Mouse (Mus musculus) thymus, adult 2 months (tissue): Measurements from ENCODE around the gene Stat3. TPM values are rescaled to one million over a fixed set of nuclear protein-coding genes. Genes with fewer than 3 reads are reported as not detected.
A peak's percentile ranks its signal among the peaks of the same experiment; 100 is the strongest.

Experiments
- DNase-seq: peaks from one replicate; pipeline ENCODE4 v3.0.0; 2021
- H3K27ac ChIP-seq: fragments of 200-500 bp; 2 replicates; pipeline ENCODE4 v1.5.1; 2012; ENCODE audit warnings: low read length, control low read depth; ENCODE audit not compliant: control insufficient read depth, insufficient read depth
- H3K27me3 ChIP-seq: fragments of 200-500 bp; 2 replicates; pipeline ENCODE4 v1.6.1; 2012; ENCODE audit warnings: mild to moderate bottlenecking, low read length, moderate library complexity, mixed read lengths; ENCODE audit not compliant: control insufficient read depth, insufficient read depth
- H3K36me3 ChIP-seq: fragments of 200-500 bp; 2 replicates; pipeline ENCODE4 v1.6.1; 2012; ENCODE audit warnings: mild to moderate bottlenecking, low read length, moderate library complexity; ENCODE audit not compliant: control insufficient read depth, insufficient read depth
- H3K4me1 ChIP-seq: fragments of 200-500 bp; replicated peaks from 2 replicates; pipeline ENCODE4 v1.6.1; 2012; ENCODE audit warnings: low read length; ENCODE audit not compliant: control insufficient read depth, insufficient read depth
- H3K4me3 ChIP-seq: fragments of 200-500 bp; 2 replicates; pipeline ENCODE4 v1.5.1; 2012; ENCODE audit warnings: mild to moderate bottlenecking, low read length, control low read depth, moderate library complexity; ENCODE audit not compliant: control insufficient read depth, insufficient read depth
- CTCF ChIP-seq: fragments of 200-500 bp; IDR thresholded peaks from 2 replicates; pipeline ENCODE4 v1.5.1; 2012; ENCODE audit warnings: mild to moderate bottlenecking, control low read depth, low read length, moderate library complexity, borderline replicate concordance; ENCODE audit not compliant: control insufficient read depth, poor library complexity, insufficient read depth; ENCODE audit errors: extremely low read depth
- POLR2A ChIP-seq: fragments of 200-500 bp; IDR thresholded peaks from 2 replicates; pipeline ENCODE4 v1.6.1; 2012; ENCODE audit warnings: mild to moderate bottlenecking, low read length, control low read depth, moderate library complexity; ENCODE audit not compliant: control insufficient read depth, poor library complexity, insufficient read depth; ENCODE audit errors: extremely low read depth
- WGBS: fragments of 180-500 bp; shearing (Covaris S2); methylation state at CpG from one replicate; pipeline ENCODE4 v1.1.7; 2018; 5-methylcytosine and 5-hydroxymethylcytosine counted together
- polyA plus RNA-seq: library from polyadenylated mRNA; depleted of rRNA; stranded (reverse); fragments of >200 nt; gene quantifications from 2 replicates; pipeline ENCODE4 v1.2.3, GENCODE M21; 2012

Gene Stat3
- polyA plus RNA-seq, 1 experiment = 147 TPM

DNA sequence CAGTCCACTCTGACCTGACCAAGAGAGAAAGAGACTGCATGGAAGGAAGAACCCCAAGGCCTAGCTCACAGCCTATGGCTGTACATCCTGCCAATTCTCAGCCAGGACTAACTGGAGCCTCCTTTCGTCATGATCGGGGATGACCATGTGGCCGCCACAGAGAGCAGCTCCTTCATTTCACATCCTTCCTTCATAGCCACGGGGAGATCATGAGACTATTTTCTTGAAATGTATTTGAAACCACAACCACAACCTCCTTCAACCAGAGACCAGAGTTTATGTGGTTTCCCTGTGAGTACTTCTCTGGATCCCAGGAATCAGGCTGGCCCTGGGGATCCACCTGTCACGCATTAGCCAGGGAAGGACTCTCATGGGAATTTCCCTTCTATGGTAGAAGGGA lies 86.3 kb downstream of the Stat3 start:
- H3K4me1 ChIP-seq = peaks cover 16% of the 10 kb centered on the region
- no peaks in the 10 kb centered on the region for H3K36me3 ChIP-seq
- H3K4me3 ChIP-seq = no peak overlapping the region
- WGBS = 40% methylated on average over 5 of the region's 5 CpGs
- DNase-seq = no peak
- H3K27ac ChIP-seq = no peak overlapping the region
- TF ChIP-seq POLR2A (no peak), CTCF (no peak)
- H3K27me3 ChIP-seq = no peaks in the 10 kb centered on the region

DNA sequence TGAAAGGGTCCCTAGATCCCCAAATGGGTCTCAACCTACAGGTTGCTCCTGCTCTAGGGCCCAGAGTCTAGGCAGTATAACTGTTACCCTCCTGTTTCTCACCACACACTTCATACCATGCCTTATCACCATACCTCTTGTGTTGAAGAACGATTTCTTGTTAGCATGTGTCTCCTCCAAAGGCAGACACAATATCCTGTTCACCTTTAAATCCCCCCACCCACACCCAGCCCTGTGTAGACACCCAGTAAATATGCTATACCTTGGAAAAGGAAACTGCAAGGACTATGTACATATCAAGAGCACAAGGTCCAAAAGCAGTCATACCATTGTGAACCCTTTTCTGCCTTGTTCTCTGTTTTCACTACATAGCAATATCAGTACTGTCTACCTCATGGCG lies 87.3 kb downstream of the Stat3 start:
- WGBS = 71% methylated on average over 2 of the region's 2 CpGs
- no peak for DNase-seq
- H3K4me1 ChIP-seq = peaks cover 15% of the 10 kb centered on the region
- no peak overlapping the region for H3K27ac ChIP-seq
- H3K27me3 ChIP-seq = no peaks in the 10 kb centered on the region
- no peak overlapping the region for H3K4me3 ChIP-seq
- H3K36me3 ChIP-seq = no peaks in the 10 kb centered on the region
- TF ChIP-seq POLR2A (no peak), CTCF (no peak)

DNA sequence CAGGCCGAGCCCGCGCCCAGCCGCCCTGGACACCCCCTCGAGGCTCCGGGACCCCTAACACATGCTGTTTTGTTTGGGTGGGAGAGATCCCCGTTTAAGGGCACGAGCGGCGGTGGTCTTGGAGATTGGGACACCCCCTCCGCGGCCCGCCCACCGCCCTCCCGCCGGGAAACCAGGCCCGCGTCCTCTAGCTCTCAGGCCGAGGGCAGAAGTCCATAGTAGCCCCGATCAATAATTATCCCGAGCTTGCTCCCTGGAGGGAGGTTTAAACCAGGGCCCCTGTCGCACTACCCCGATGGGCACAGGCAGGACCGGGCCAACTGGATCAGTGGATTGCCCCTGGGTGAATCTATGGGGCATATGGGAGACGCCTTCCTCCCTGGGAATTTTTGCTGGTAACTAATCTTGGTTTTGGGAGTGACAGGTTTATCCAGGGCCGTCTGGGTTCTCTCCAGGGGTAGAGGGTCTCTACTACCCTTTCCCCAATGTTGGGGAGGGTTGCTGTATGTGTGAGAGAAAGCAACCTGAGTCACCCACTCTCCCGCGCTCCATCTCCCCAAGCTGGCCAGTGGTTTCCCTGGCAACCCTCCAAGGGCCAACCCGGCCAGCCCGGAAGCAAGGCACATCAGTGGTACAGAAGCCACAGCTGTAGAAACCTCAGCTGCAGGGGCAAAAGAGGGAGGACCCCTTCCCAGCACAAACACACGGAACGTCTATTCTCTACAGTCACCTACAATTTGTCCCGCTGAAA lies 88.4 kb downstream of the Stat3 start:
- WGBS = 4% methylated on average over 33 of the region's 33 CpGs
- peaks cover 24% of the 10 kb centered on the region for H3K4me1 ChIP-seq

DNA sequence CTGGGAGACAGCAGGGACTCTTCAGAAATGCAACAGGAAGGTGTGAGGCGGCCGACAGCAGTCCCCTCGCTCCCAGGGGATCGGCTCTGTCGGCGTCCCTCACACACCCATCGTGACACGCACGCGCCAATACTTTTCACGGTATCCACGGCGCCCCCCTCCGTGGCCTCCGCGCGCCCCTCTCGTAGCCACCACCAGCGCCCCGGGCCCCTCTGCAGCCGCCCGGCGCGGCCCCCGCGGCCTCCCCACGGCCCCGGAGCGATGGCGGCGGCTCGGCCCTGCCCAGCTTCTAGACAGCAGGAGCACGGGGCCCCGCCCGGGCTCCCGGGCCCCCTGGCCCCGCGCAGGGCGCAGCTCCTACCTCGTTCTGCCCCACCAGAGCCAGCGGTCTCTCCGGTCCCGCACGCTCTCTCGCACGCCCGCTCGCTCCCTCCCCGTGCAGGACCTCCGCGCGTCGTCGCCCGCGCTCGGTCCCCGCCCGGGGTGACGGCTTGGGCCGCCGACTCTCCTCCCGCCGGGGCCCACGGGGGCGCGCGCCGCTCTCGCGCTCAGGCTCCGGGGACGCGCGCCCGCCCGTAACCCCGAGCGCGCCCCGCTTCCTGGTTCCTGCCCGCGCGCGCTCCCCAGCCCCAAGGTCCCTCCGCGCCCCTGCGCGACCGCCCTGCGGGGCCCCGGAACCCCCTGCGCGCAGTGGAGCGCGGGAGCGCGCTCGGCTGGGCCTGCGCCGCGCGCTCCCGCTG lies 89.1 kb downstream of the Stat3 start, which contains the start of gene Stat5b:
Stat5b (minus strand) TSS at position 687 of the 740 bp plus-strand sequence.
- Histone ChIP-seq H3K36me3 (no peaks in the 10 kb centered on the region), H3K4me1 (peaks cover 31% of the 10 kb centered on the region), H3K27ac (peak within 1 kb of the TSS; percentile 92), H3K27me3 (no peaks in the 10 kb centered on the region), H3K4me3 (peak within 1 kb of the TSS; percentile 97)
- peak; percentile 91 for DNase-seq
- TF ChIP-seq POLR2A (peak; percentile 97), CTCF (peak; percentile 56; the same call in 1 of the 2 replicates)
- under 1% methylated on average over 100 of the region's 104 CpGs for WGBS

More for the DNA sequence above, 88.4 kb downstream of the Stat3 start:
- no peak for TF ChIP-seq POLR2A
- no peak; the same call in 1 of the 2 replicates for TF ChIP-seq CTCF
- Histone ChIP-seq H3K4me3 (peak overlapping the region; percentile 79), H3K36me3 (no peaks in the 10 kb centered on the region), H3K27ac (peak overlapping the region; percentile 31; the same call in 1 of the 2 replicates), H3K27me3 (no peaks in the 10 kb centered on the region)
- DNase-seq = peak; percentile 54

DNA sequence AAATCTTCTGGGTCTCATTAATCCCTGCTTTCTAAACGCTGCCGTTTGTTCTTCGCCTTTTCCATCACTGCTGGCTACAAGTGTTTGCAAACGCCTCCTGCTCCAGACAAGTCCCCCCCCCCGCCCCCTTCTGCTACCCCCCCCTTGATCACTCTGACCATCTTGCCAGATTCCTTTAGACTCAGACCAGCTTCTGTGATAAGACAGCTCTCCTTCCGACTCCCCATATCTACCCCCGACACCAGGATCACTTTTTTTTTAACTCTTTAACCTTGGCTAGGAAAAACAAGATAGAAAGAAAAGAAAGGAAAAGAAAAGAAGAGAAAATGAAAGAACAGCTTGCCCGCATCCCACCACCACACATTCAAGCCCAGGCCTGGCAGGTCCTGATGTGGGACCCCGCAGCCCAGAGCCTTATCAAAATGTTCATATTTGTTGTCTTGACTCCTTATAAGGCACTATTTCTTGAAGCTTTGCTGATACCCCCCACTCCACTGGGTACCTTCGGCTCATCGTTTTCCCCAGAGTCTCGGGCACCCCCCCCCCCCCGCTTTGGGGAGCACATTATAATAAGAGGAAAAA lies 89.8 kb downstream of the Stat3 start:
- Histone ChIP-seq H3K4me3 (peak overlapping the region; percentile 97), H3K36me3 (no peaks in the 10 kb centered on the region), H3K27ac (peak overlapping the region; percentile 92), H3K4me1 (peaks cover 36% of the 10 kb centered on the region), H3K27me3 (no peaks in the 10 kb centered on the region)
- DNase-seq = no peak
- WGBS = 2% methylated on average over 13 of the region's 13 CpGs
- TF ChIP-seq CTCF (no peak), POLR2A (no peak)

DNA sequence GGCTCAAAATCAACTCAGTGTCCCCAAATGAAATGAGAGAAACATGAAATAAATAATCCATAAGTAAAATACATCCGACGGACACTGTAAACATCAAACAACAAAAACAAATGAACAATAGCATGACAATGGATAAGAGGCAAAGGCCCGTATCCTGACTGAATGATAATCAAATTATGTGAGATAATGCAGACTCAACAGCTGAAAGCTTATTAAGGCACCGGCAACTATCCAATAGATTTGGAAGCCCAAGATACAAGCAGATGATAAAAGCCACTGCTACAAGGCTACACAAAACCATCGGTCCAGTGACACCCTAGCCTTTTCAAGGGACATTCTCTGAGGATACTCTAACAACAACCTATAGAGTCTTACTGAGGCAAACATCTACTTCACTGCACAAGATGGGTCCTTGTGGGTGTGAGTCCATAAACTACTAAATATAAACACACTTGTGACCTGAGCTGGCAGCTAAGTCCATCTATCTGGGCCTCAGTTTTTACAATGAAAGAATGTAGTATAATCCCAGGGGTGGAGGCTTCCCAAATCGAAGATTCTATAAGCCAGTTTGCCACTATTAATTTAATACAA lies 90.5 kb downstream of the Stat3 start:
- Histone ChIP-seq H3K27ac (peak overlapping the region; percentile 92; the same call in 1 of the 2 replicates), H3K4me1 (peaks cover 40% of the 10 kb centered on the region), H3K27me3 (no peaks in the 10 kb centered on the region), H3K4me3 (peak overlapping the region; percentile 97), H3K36me3 (no peaks in the 10 kb centered on the region)
- WGBS = 45% methylated on average over 6 of the region's 6 CpGs
- DNase-seq = no peak
- TF ChIP-seq POLR2A = no peak
- TF ChIP-seq CTCF = no peak
